Mouse (Mus musculus) forebrain, postnatal 0 days (tissue): ENCODE measurements at regions not wholly inside any gene's neighbourhood (a gene's known extent, or its start where the extent isn't known, plus 50 kb on each side); places are given as distances from the start of the nearest gene placed in this dataset.

Experiments used
- ATAC-seq: fragments of 200-750 bp; cut with Nextera tagmentation; 2 replicates; pipeline ENCODE4 v1.8.0; 2017; ENCODE audit warnings: mild to moderate bottlenecking, moderate library complexity
- DNase-seq: peaks from one replicate; pipeline ENCODE4 v3.0.0-alpha.2; 2015
- H3K27ac ChIP-seq: fragments of 300-500 bp; sonication (generic); 2 replicates; pipeline ENCODE4 v1.5.1; 2014; ENCODE audit warnings: low read depth, mild to moderate bottlenecking, antibody characterized with exemption, low read length, moderate library complexity, mixed read lengths
- H3K27me3 ChIP-seq: fragments of 300-500 bp; sonication (generic); 2 replicates; pipeline ENCODE4 v1.6.1; 2014; ENCODE audit warnings: mild to moderate bottlenecking, low read length, mixed read lengths; ENCODE audit not compliant: insufficient read depth
- H3K36me3 ChIP-seq: fragments of 300-500 bp; sonication (generic); 2 replicates; pipeline ENCODE4 v1.6.1; 2014; ENCODE audit warnings: mild to moderate bottlenecking, moderate library complexity; ENCODE audit not compliant: insufficient read depth
- H3K4me1 ChIP-seq: fragments of 300-500 bp; sonication (generic); 2 replicates; pipeline ENCODE4 v1.6.1; 2014; ENCODE audit warnings: antibody characterized with exemption; ENCODE audit not compliant: insufficient read depth
- H3K4me2 ChIP-seq: fragments of 300-500 bp; sonication (generic); 2 replicates; pipeline ENCODE4 v1.6.1; 2014; ENCODE audit warnings: low read depth, mild to moderate bottlenecking, moderate library complexity
- H3K4me3 ChIP-seq: fragments of 300-500 bp; sonication (generic); 2 replicates; pipeline ENCODE4 v1.5.1; 2014; ENCODE audit warnings: low read depth, low read length, mixed read lengths
- H3K9ac ChIP-seq: fragments of 300-500 bp; sonication (generic); 2 replicates; pipeline ENCODE4 v1.6.1; 2014; ENCODE audit warnings: mild to moderate bottlenecking
- H3K9me3 ChIP-seq: fragments of 300-500 bp; sonication (generic); 2 replicates; pipeline ENCODE4 v1.6.1; 2016; ENCODE audit warnings: low read length
- CTCF ChIP-seq: sonication (generic); IDR thresholded peaks from 2 replicates; pipeline ENCODE4 v1.5.1; 2016; ENCODE audit warnings: antibody characterized with exemption, control low read depth, low read depth
- WGBS: fragments of 180-500 bp; shearing (Covaris S2); extraction: QIAGEN DNeasy Blood & Tissue Kit; methylation state at CpG from one replicate; pipeline ENCODE4 v1.1.7; 2014; 5-methylcytosine and 5-hydroxymethylcytosine counted together

DNA sequence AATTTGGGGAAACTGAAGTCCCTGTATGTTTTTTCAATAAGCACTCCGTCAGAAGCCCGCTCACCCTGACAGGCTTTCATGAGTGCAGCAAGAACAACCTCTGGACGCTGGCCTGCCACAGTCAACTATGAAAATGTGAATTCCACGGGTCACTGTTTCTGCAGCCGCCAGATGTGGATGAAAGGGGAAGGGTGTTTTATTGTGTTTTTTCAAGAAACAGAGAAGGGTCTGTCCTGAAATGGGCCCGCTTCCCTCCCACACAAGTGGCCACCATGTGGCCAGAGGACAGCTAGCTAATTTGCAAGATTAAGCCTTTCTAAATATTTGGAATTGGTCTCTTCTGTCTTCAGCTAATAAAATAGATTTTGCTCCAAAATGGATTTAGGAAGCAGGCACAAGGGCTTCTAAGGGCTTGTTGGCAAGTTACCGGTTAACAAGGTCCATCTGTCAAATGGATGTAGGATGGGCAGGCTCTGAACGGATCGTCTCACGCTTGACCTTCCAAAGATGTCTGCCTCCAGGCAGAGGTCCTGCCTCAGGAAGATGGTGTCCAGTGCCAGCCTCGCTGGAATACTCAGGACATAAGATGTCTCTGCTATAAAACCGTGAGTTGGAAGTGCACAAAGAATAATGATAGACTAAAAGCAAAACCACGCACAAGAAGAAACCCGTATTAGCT lies 249.8 kb downstream of the Plpp3 start:
- H3K27ac ChIP-seq = no peak overlapping the region
- no peak for TF ChIP-seq CTCF
- H3K36me3 ChIP-seq = no peaks in the 10 kb centered on the region
- H3K9me3 ChIP-seq = no peaks in the 10 kb centered on the region
- DNase-seq = no peak
- no peak overlapping the region for H3K4me3 ChIP-seq
- no peak for ATAC-seq
- H3K27me3 ChIP-seq = no peaks in the 10 kb centered on the region
- no peak overlapping the region for H3K4me2 ChIP-seq
- no peaks in the 10 kb centered on the region for H3K4me1 ChIP-seq
- no peak overlapping the region for H3K9ac ChIP-seq
- WGBS = 61% methylated on average over 14 of the region's 14 CpGs

DNA sequence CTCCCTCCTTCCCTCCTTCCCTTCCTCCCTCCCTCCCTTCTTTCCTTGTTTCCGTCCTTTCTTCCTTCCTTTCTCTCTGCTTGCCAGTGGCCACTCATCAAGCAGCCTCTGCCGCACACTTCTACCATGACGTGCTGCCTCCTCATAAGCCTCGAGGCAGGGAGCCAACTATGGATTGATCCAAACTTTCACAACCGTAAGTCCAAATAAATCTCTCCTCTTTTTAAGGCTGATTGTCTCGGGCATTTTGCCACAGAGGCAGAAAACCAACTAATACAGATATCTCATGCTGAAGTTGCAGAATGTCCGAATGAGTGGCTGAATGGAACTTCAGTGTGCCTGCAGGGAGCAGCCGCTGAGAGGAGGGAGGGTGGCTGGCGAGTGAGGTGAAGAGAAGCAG lies 251.7 kb downstream of the Plpp3 start:
- no peaks in the 10 kb centered on the region for H3K27me3 ChIP-seq
- no peak overlapping the region for H3K4me3 ChIP-seq
- no peak for DNase-seq
- H3K4me1 ChIP-seq = no peaks in the 10 kb centered on the region
- TF ChIP-seq CTCF = no peak
- 72% methylated on average over 9 of the region's 9 CpGs for WGBS
- no peak overlapping the region for H3K9ac ChIP-seq
- no peaks in the 10 kb centered on the region for H3K36me3 ChIP-seq
- no peaks in the 10 kb centered on the region for H3K9me3 ChIP-seq
- no peak overlapping the region for H3K4me2 ChIP-seq
- ATAC-seq = no peak
- no peak overlapping the region for H3K27ac ChIP-seq

DNA sequence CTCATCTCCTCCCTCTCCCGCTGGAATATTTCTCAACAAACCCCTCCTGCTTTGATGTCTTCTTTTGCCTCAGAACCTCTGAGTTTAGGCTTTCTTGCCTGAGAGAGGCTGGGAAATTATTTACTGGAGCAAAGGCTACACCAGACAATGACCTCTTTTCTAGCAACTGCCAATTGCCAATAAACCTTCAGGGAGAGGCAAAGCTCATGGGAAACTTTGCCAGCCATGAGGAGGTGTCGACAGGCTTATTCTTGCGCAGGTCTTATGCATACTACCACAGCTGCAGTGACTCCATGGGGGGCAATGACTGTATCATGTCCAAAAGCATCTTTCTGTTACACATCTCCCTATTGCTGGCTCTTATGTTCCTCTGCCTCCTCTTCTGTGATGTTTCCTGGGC lies 260.0 kb downstream of the Plpp3 start:
- Histone ChIP-seq H3K9me3 (no peaks in the 10 kb centered on the region), H3K4me3 (no peak overlapping the region), H3K27me3 (no peaks in the 10 kb centered on the region), H3K27ac (no peak overlapping the region), H3K4me1 (no peaks in the 10 kb centered on the region), H3K4me2 (no peak overlapping the region), H3K36me3 (no peaks in the 10 kb centered on the region), H3K9ac (no peak overlapping the region)
- WGBS = 92% methylated on average over 3 of the region's 3 CpGs
- TF ChIP-seq CTCF = no peak
- DNase-seq (no peak), ATAC-seq (no peak)

DNA sequence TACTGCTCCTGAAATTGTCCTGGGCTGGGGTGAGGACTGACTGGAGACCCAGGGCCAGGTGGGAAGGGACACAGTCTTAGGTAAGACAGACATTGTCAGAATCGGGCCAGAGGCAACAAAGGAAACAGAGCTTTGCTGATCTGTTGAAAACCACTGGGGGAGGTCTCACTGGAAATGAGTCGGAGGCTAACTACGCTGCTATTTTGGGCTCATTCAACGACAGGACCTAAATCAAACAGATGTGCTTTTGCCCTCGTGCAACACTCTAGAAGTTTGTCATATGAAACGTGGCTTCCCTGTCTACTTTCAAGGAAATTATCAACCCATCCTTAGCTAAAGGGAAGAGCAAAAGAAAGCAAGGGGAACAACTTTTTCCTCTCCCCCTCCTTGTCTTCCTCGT lies 265.3 kb downstream of the Plpp3 start:
- WGBS = 71% methylated on average over 7 of the region's 7 CpGs
- no peak overlapping the region for H3K4me2 ChIP-seq
- H3K27ac ChIP-seq = no peak overlapping the region
- H3K9ac ChIP-seq = no peak overlapping the region
- no peak for DNase-seq
- no peaks in the 10 kb centered on the region for H3K9me3 ChIP-seq
- no peak for TF ChIP-seq CTCF
- H3K36me3 ChIP-seq = no peaks in the 10 kb centered on the region
- no peaks in the 10 kb centered on the region for H3K27me3 ChIP-seq
- no peaks in the 10 kb centered on the region for H3K4me1 ChIP-seq
- H3K4me3 ChIP-seq = no peak overlapping the region
- ATAC-seq = no peak

DNA sequence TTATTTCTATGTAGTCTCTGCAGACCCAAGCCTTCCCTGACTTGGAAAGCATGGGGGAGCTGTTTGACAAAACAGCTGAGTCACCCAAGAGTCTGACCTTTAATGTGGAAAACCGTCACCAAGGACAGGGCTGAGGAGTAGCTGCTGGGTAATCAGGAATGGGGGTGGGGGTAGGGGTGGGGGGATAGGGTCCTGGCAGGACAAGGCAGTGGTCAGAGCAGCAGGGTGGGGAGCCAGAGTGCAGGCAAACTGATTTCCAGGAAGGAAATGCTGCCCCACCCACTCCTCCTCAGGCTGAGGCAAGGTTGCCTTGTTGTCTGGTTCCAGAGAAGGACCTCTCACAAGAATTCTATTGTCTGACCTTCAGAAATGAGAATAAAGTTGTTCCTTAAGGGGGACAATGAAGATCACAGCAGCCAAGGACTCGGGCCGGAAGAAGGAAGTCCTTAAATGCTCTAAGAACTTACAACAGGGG lies 266.6 kb downstream of the Plpp3 start:
- DNase-seq (no peak), ATAC-seq (no peak)
- no peak overlapping the region for H3K4me3 ChIP-seq
- H3K4me2 ChIP-seq = no peak overlapping the region
- no peaks in the 10 kb centered on the region for H3K4me1 ChIP-seq
- no peak for TF ChIP-seq CTCF
- no peak overlapping the region for H3K27ac ChIP-seq
- H3K9ac ChIP-seq = no peak overlapping the region
- no peaks in the 10 kb centered on the region for H3K27me3 ChIP-seq
- no peaks in the 10 kb centered on the region for H3K36me3 ChIP-seq
- WGBS = 78% methylated on average over 3 of the region's 3 CpGs
- no peaks in the 10 kb centered on the region for H3K9me3 ChIP-seq

DNA sequence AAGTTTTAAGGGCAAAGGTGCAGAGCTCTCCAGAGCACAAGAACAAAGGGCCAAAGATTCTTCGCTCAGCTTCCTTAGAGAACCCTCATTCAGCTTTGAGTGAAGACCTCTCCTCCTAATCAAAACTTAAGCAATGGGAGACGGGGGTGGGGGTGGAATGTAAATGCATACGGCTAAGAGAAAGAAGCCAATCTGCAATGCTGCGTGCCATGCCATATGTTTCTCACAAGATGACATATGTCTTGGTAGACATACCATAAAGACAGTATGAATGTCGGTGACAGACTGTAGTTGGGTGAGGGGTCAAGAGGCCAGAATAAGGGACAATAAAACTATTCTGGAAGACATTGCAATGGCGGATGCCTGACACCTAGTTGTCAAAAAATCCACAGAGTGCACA lies 267.9 kb downstream of the Plpp3 start:
- H3K27ac ChIP-seq = no peak overlapping the region
- TF ChIP-seq CTCF = no peak
- no peak overlapping the region for H3K4me3 ChIP-seq
- no peaks in the 10 kb centered on the region for H3K36me3 ChIP-seq
- no peak for ATAC-seq
- H3K4me2 ChIP-seq = no peak overlapping the region
- H3K4me1 ChIP-seq = no peaks in the 10 kb centered on the region
- no peak overlapping the region for H3K9ac ChIP-seq
- no peaks in the 10 kb centered on the region for H3K9me3 ChIP-seq
- H3K27me3 ChIP-seq = no peaks in the 10 kb centered on the region
- DNase-seq = peak; percentile 42
- WGBS = 59% methylated on average over 6 of the region's 6 CpGs

DNA sequence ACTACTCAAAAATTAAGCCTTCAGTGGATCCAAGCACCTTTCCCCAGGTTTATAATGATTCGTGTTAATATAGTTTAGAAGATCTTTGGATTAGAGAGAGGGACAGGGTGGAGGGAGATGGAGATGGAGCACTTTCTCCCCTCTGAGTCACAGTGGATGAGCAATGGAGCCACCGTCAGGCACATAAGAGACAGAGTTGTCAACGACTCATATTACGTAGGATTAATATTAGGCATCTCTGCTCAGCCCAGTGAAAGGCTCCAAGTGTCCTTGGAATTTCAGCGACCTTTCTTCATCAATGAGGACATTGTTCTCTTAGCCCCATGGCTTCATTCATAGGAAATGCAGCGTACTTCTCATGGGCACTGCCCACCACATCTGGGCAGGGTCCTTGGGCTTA lies 270.4 kb downstream of the Plpp3 start:
- Histone ChIP-seq H3K4me2 (no peak overlapping the region), H3K36me3 (no peaks in the 10 kb centered on the region), H3K27ac (no peak overlapping the region), H3K9me3 (no peaks in the 10 kb centered on the region), H3K27me3 (no peaks in the 10 kb centered on the region), H3K9ac (no peak overlapping the region), H3K4me1 (no peaks in the 10 kb centered on the region), H3K4me3 (no peak overlapping the region)
- no peak for TF ChIP-seq CTCF
- DNase-seq (no peak), ATAC-seq (no peak)
- WGBS = 77% methylated on average over 6 of the region's 6 CpGs
